Mouse (Mus musculus) bone marrow, adult 2 months (tissue): ENCODE data around the gene P4htm.

ENCODE experiments used
- CTCF ChIP-seq: fragments of 200-500 bp; IDR thresholded peaks from 2 replicates; pipeline ENCODE4 v1.5.1; 2011; ENCODE audit warnings: low read length, control low read depth; ENCODE audit not compliant: control insufficient read depth, insufficient read depth
- POLR2A ChIP-seq: fragments of 200-500 bp; IDR thresholded peaks from 2 replicates; pipeline ENCODE4 v1.6.1; 2011; ENCODE audit warnings: low read depth, mild to moderate bottlenecking, control low read depth, low read length, borderline replicate concordance; ENCODE audit not compliant: control insufficient read depth

- TF ChIP-seq CTCF (no peak), POLR2A (no peak)
Observed at GRCm38 (mm10) chr9:108589229-108589628, 8.2 kb downstream of the P4htm start.
